Mouse (Mus musculus) ES-Bruce4 (cell line): Measurements from ENCODE around the gene Dapk2. TPM values are rescaled to one million over a fixed set of nuclear protein-coding genes. Genes with fewer than 3 reads are reported as not detected.

ENCODE experiments used
- H3K27ac ChIP-seq: 2 replicates; pipeline ENCODE4 v1.5.1; 2012; ENCODE audit warnings: low read length, inconsistent platforms; ENCODE audit not compliant: insufficient read depth
- H3K27me3 ChIP-seq: 2 replicates; pipeline ENCODE4 v1.6.1; 2012; ENCODE audit warnings: mild to moderate bottlenecking, low read length, inconsistent platforms; ENCODE audit not compliant: control insufficient read depth, poor library complexity, insufficient read depth, severe bottlenecking
- H3K36me3 ChIP-seq: 2 replicates; pipeline ENCODE4 v1.6.1; 2012; ENCODE audit warnings: inconsistent platforms, mild to moderate bottlenecking, low read length, moderate library complexity; ENCODE audit not compliant: control insufficient read depth, poor library complexity, insufficient read depth, severe bottlenecking
- H3K4me1 ChIP-seq: one replicate; pipeline ENCODE4 v1.8.1; 2011; ENCODE audit warnings: low read length; ENCODE audit not compliant: control insufficient read depth, insufficient read depth
- H3K4me3 ChIP-seq: 2 replicates; pipeline ENCODE4 v1.5.1; 2011; ENCODE audit warnings: low read depth, mild to moderate bottlenecking, low read length
- H3K9ac ChIP-seq: 2 replicates; pipeline ENCODE4 v1.6.1; 2012; ENCODE audit warnings: low read depth, mild to moderate bottlenecking, inconsistent platforms; ENCODE audit not compliant: poor library complexity, severe bottlenecking
- H3K9me3 ChIP-seq: replicated peaks from 2 replicates; pipeline ENCODE4 v1.6.1; 2012; ENCODE audit warnings: mild to moderate bottlenecking, low read length, inconsistent platforms; ENCODE audit not compliant: control insufficient read depth, poor library complexity, insufficient read depth, severe bottlenecking
- CTCF ChIP-seq: IDR thresholded peaks from one replicate; pipeline ENCODE4 v1.8.1; 2011; ENCODE audit warnings: low read depth, low read length
- EP300 ChIP-seq: IDR thresholded peaks from 2 replicates; pipeline ENCODE4 v1.6.1; 2011; ENCODE audit warnings: low read depth, low read length; ENCODE audit not compliant: insufficient read depth
- POLR2A ChIP-seq: IDR thresholded peaks from one replicate; pipeline ENCODE4 v1.8.1; 2011; ENCODE audit warnings: low read length; ENCODE audit not compliant: insufficient read depth
- polyA plus RNA-seq: library from polyadenylated mRNA; stranded (reverse); fragments of >200 nt; gene quantifications from 2 replicates; pipeline ENCODE4 v1.2.4, GENCODE M21; 2011; ENCODE audit warnings: low read depth; ENCODE audit not compliant: missing spikeins, insufficient read depth, insufficient read length

The Dapk2 gene
- polyA plus RNA-seq, 1 experiment: 0.45 TPM

- no peak overlapping the region for H3K27ac ChIP-seq
- no peaks in the 10 kb centered on the region for H3K4me1 ChIP-seq
- no peak for TF ChIP-seq POLR2A
- no peak for TF ChIP-seq EP300
- TF ChIP-seq CTCF: no peak
- no peaks in the 10 kb centered on the region for H3K36me3 ChIP-seq
- no peak overlapping the region for H3K4me3 ChIP-seq
- no peak overlapping the region for H3K9ac ChIP-seq
- no peaks in the 10 kb centered on the region for H3K9me3 ChIP-seq
- H3K27me3 ChIP-seq: no peaks in the 10 kb centered on the region
Measured at GRCm38 (mm10) chr9:66307341-66307740, 149.3 kb downstream of the Dapk2 start.

GRCm38 (mm10) chr9:66308741-66309140 lies 150.7 kb downstream of the Dapk2 start:
- Histone ChIP-seq H3K4me3 (no peak overlapping the region), H3K9ac (no peak overlapping the region), H3K4me1 (no peaks in the 10 kb centered on the region), H3K27ac (no peak overlapping the region), H3K36me3 (no peaks in the 10 kb centered on the region), H3K9me3 (no peaks in the 10 kb centered on the region), H3K27me3 (no peaks in the 10 kb centered on the region)
- TF ChIP-seq CTCF (no peak), EP300 (no peak), POLR2A (no peak)

GRCm38 (mm10) chr9:66311458-66311857 lies 153.4 kb downstream of the Dapk2 start:
- Histone ChIP-seq H3K27me3 (no peaks in the 10 kb centered on the region), H3K4me1 (no peaks in the 10 kb centered on the region), H3K27ac (no peak overlapping the region), H3K36me3 (no peaks in the 10 kb centered on the region), H3K9me3 (no peaks in the 10 kb centered on the region), H3K9ac (no peak overlapping the region), H3K4me3 (no peak overlapping the region)
- TF ChIP-seq EP300 (no peak), CTCF (no peak), POLR2A (no peak)

GRCm38 (mm10) chr9:66316603-66317002 lies 158.6 kb downstream of the Dapk2 start:
- H3K27ac ChIP-seq: no peak overlapping the region
- no peak for TF ChIP-seq POLR2A
- TF ChIP-seq EP300: no peak
- TF ChIP-seq CTCF: no peak

More at GRCm38 (mm10) chr9:66316603-66317002, 158.6 kb downstream of the Dapk2 start:
- no peak overlapping the region for H3K9ac ChIP-seq
- no peaks in the 10 kb centered on the region for H3K4me1 ChIP-seq
- H3K27me3 ChIP-seq: no peaks in the 10 kb centered on the region
- no peaks in the 10 kb centered on the region for H3K36me3 ChIP-seq
- H3K4me3 ChIP-seq: no peak overlapping the region
- no peaks in the 10 kb centered on the region for H3K9me3 ChIP-seq

Other genes with a start within 250 kb of the Dapk2 start
- 31.0 and 37.4 TPM in 2 replicates for gene Trip4, start 249.4 kb upstream of the Dapk2 start, polyA plus RNA-seq
- 56.1 and 69.5 TPM in 2 replicates for gene Csnk1g1, start 249.3 kb upstream of the Dapk2 start, polyA plus RNA-seq
- gene Ppib, start 98.0 kb upstream of the Dapk2 start, polyA plus RNA-seq: 287 and 289 TPM in 2 replicates
- gene Snx22, start 88.5 kb upstream of the Dapk2 start, polyA plus RNA-seq: 0.38 and 0.39 TPM in 2 replicates
- 34.7 and 34.8 TPM in 2 replicates for gene Snx1, start 31.6 kb upstream of the Dapk2 start, polyA plus RNA-seq
- 30.0 and 37.4 TPM in 2 replicates for gene Ciao2a, start 31.6 kb upstream of the Dapk2 start, polyA plus RNA-seq
- 39.9 and 47.2 TPM in 2 replicates for gene Herc1, start 192.2 kb downstream of the Dapk2 start, polyA plus RNA-seq